Mouse (Mus musculus): ENCODE measurements around the gene Miga1.

GRCm38 (mm10) chr3:152225906-152226305 lies 114.3 kb downstream of the Miga1 start:
- no peak for TF ChIP-seq HCFC1 (IDR thresholded peaks at IDR 0.05; ENCODE audit: borderline replicate concordance, insufficient read depth, low read length)
- TF ChIP-seq CHD2 (IDR thresholded peaks at IDR 0.05; ENCODE audit: low read depth, low read length) = no peak
- TF ChIP-seq MAFK (IDR thresholded peaks at IDR 0.05; ENCODE audit: insufficient read depth, low read depth, low read length) = no peak
- no peak for TF ChIP-seq ZC3H11A (IDR thresholded peaks at IDR 0.05; ENCODE audit: borderline replicate concordance, low read depth, low read length)
- TF ChIP-seq ZNF384 (IDR thresholded peaks at IDR 0.05; ENCODE audit: low read depth, low read length) = no peak

Measured in ES-E14 (cell line).